Mouse (Mus musculus): ENCODE measurements around the gene Cfap298. TPM values are rescaled to one million over a fixed set of nuclear protein-coding genes. Genes with fewer than 3 reads are reported as not detected.

Gene Cfap298
- polyA plus RNA-seq (2015; fragmentation: Nextera tagmentation; extraction: Ambion mirVana), result 45.1 and 63.4 TPM in 2 replicates

- H3K9ac ChIP-seq, result peak within 1 kb of the TSS; percentile 60
- ATAC-seq (ENCODE audit: insufficient number of reproducible peaks, low FRiP score, low TSS enrichment, low read depth), result peak; percentile 95
These were observed at the start of gene Cfap298 for GRCm38 (mm10) chr16:90934687-90935328. Cfap298 (minus strand) TSS chr16:90935114.

GRCm38 (mm10) chr16:90971004-90971403 lies 36.1 kb upstream of the Cfap298 start:
- no peak overlapping the region for H3K27ac ChIP-seq (replicated peaks)
- no peaks in the 10 kb centered on the region for H3K4me1 ChIP-seq
- no peak overlapping the region for H3K4me2 ChIP-seq (replicated peaks)
- H3K9ac ChIP-seq, result no peak overlapping the region
- H3K9me3 ChIP-seq (replicated peaks), result no peaks in the 10 kb centered on the region
- H3K4me3 ChIP-seq (replicated peaks), result no peak overlapping the region
- 84% methylated on average over 6 of the region's 6 CpGs for WGBS
- peaks cover 14% of the 10 kb centered on the region for H3K36me3 ChIP-seq
- H3K27me3 ChIP-seq, result no peaks in the 10 kb centered on the region
- no peak for ATAC-seq (ENCODE audit: insufficient number of reproducible peaks, low FRiP score, low TSS enrichment, low read depth)

More at GRCm38 (mm10) chr16:90934687-90935328, at the start of gene Cfap298:
- Histone ChIP-seq H3K4me1 (peaks cover 3% of the 10 kb centered on the region; the same call in 1 of the 2 replicates), H3K27me3 (no peaks in the 10 kb centered on the region), H3K4me2 (replicated peaks) (peak within 1 kb of the TSS; percentile 68), H3K27ac (replicated peaks) (peak within 1 kb of the TSS; percentile 83), H3K36me3 (0 out of 2 replicates have a peak, but pooled peaks cover 3% of the 10 kb centered on the region), H3K4me3 (replicated peaks) (peak within 1 kb of the TSS; percentile 77), H3K9me3 (replicated peaks) (no peaks in the 10 kb centered on the region)
- under 1% methylated on average over 56 of the region's 56 CpGs for WGBS

GRCm38 (mm10) chr16:90966241-90966640 lies 31.3 kb upstream of the Cfap298 start:
- Histone ChIP-seq H3K27ac (replicated peaks) (no peak overlapping the region), H3K4me3 (replicated peaks) (no peak overlapping the region), H3K4me1 (no peaks in the 10 kb centered on the region), H3K4me2 (replicated peaks) (no peak overlapping the region), H3K36me3 (peaks cover 26% of the 10 kb centered on the region), H3K9ac (no peak overlapping the region), H3K27me3 (no peaks in the 10 kb centered on the region), H3K9me3 (replicated peaks) (no peaks in the 10 kb centered on the region)
- 83% methylated on average over 4 of the region's 4 CpGs for WGBS
- no peak for ATAC-seq (ENCODE audit: insufficient number of reproducible peaks, low FRiP score, low TSS enrichment, low read depth)

- no peak for ATAC-seq (ENCODE audit: insufficient number of reproducible peaks, low FRiP score, low TSS enrichment, low read depth)
- Histone ChIP-seq H3K4me3 (replicated peaks) (no peak overlapping the region), H3K9ac (no peak overlapping the region), H3K27me3 (no peaks in the 10 kb centered on the region), H3K36me3 (peaks cover 24% of the 10 kb centered on the region), H3K4me2 (replicated peaks) (no peak overlapping the region), H3K9me3 (replicated peaks) (no peaks in the 10 kb centered on the region), H3K27ac (replicated peaks) (no peak overlapping the region), H3K4me1 (no peaks in the 10 kb centered on the region)
- 91% methylated on average over 10 of the region's 10 CpGs for WGBS
These were observed 29.4 kb upstream of the Cfap298 start for GRCm38 (mm10) chr16:90964302-90964701.

GRCm38 (mm10) chr16:90963866-90964265 lies 29.0 kb upstream of the Cfap298 start:
- Histone ChIP-seq H3K4me3 (replicated peaks) (no peak overlapping the region), H3K9ac (no peak overlapping the region), H3K4me1 (no peaks in the 10 kb centered on the region), H3K27ac (replicated peaks) (no peak overlapping the region), H3K36me3 (peaks cover 24% of the 10 kb centered on the region), H3K27me3 (no peaks in the 10 kb centered on the region), H3K9me3 (replicated peaks) (no peaks in the 10 kb centered on the region), H3K4me2 (replicated peaks) (no peak overlapping the region)
- 83% methylated on average over 10 of the region's 10 CpGs for WGBS
- ATAC-seq (ENCODE audit: insufficient number of reproducible peaks, low FRiP score, low TSS enrichment, low read depth), result no peak

GRCm38 (mm10) chr16:90963231-90963630 lies 28.3 kb upstream of the Cfap298 start:
- WGBS, result 84% methylated on average over 4 of the region's 4 CpGs

GRCm38 (mm10) chr16:90958301-90959085 lies 23.6 kb upstream of the Cfap298 start:
- Histone ChIP-seq H3K36me3 (peaks cover 17% of the 10 kb centered on the region; the same call in 1 of the 2 replicates), H3K4me1 (no peaks in the 10 kb centered on the region), H3K4me3 (replicated peaks) (no peak overlapping the region), H3K9ac (no peak overlapping the region), H3K4me2 (replicated peaks) (no peak overlapping the region), H3K27me3 (no peaks in the 10 kb centered on the region), H3K9me3 (replicated peaks) (no peaks in the 10 kb centered on the region), H3K27ac (replicated peaks) (no peak overlapping the region)
- ATAC-seq (ENCODE audit: insufficient number of reproducible peaks, low FRiP score, low TSS enrichment, low read depth), result no peak
- 60% methylated on average over 5 of the region's 5 CpGs for WGBS

More at GRCm38 (mm10) chr16:90963231-90963630, 28.3 kb upstream of the Cfap298 start:
- Histone ChIP-seq H3K4me2 (replicated peaks) (no peak overlapping the region), H3K27me3 (no peaks in the 10 kb centered on the region), H3K4me1 (no peaks in the 10 kb centered on the region), H3K9me3 (replicated peaks) (no peaks in the 10 kb centered on the region), H3K36me3 (peaks cover 21% of the 10 kb centered on the region), H3K4me3 (replicated peaks) (no peak overlapping the region), H3K27ac (replicated peaks) (no peak overlapping the region), H3K9ac (no peak overlapping the region)
- ATAC-seq (ENCODE audit: insufficient number of reproducible peaks, low FRiP score, low TSS enrichment, low read depth), result no peak

GRCm38 (mm10) chr16:90955494-90955893 lies 20.6 kb upstream of the Cfap298 start:
- Histone ChIP-seq H3K4me1 (no peaks in the 10 kb centered on the region), H3K27ac (replicated peaks) (no peak overlapping the region), H3K9me3 (replicated peaks) (no peaks in the 10 kb centered on the region), H3K4me2 (replicated peaks) (no peak overlapping the region), H3K36me3 (peaks cover 27% of the 10 kb centered on the region), H3K4me3 (replicated peaks) (no peak overlapping the region), H3K9ac (no peak overlapping the region), H3K27me3 (no peaks in the 10 kb centered on the region)
- no peak for ATAC-seq (ENCODE audit: insufficient number of reproducible peaks, low FRiP score, low TSS enrichment, low read depth)
- WGBS, result 63% methylated on average over 6 of the region's 6 CpGs

- Histone ChIP-seq H3K36me3 (peaks cover 30% of the 10 kb centered on the region), H3K27ac (replicated peaks) (no peak overlapping the region), H3K27me3 (no peaks in the 10 kb centered on the region), H3K9me3 (replicated peaks) (no peaks in the 10 kb centered on the region), H3K4me2 (replicated peaks) (no peak overlapping the region), H3K4me1 (no peaks in the 10 kb centered on the region), H3K4me3 (replicated peaks) (no peak overlapping the region), H3K9ac (no peak overlapping the region)
- 93% methylated on average over 6 of the region's 6 CpGs for WGBS
- ATAC-seq (ENCODE audit: insufficient number of reproducible peaks, low FRiP score, low TSS enrichment, low read depth), result no peak
These were observed 18.9 kb upstream of the Cfap298 start for GRCm38 (mm10) chr16:90953770-90954169.

- no peak overlapping the region for H3K27ac ChIP-seq (replicated peaks)
- no peak overlapping the region for H3K4me2 ChIP-seq (replicated peaks)
- ATAC-seq (ENCODE audit: insufficient number of reproducible peaks, low FRiP score, low TSS enrichment, low read depth), result no peak
- no peaks in the 10 kb centered on the region for H3K9me3 ChIP-seq (replicated peaks)
- no peaks in the 10 kb centered on the region for H3K4me1 ChIP-seq
- no peak overlapping the region for H3K9ac ChIP-seq
- H3K36me3 ChIP-seq, result peaks cover 30% of the 10 kb centered on the region
- WGBS, result 90% methylated on average over 9 of the region's 9 CpGs
- no peak overlapping the region for H3K4me3 ChIP-seq (replicated peaks)
- no peaks in the 10 kb centered on the region for H3K27me3 ChIP-seq
These were observed 18.2 kb upstream of the Cfap298 start for GRCm38 (mm10) chr16:90953147-90953546.

- Histone ChIP-seq H3K9ac (no peak overlapping the region), H3K4me3 (replicated peaks) (no peak overlapping the region), H3K4me2 (replicated peaks) (no peak overlapping the region), H3K27me3 (no peaks in the 10 kb centered on the region), H3K36me3 (peaks cover 30% of the 10 kb centered on the region), H3K9me3 (replicated peaks) (no peaks in the 10 kb centered on the region), H3K4me1 (no peaks in the 10 kb centered on the region), H3K27ac (replicated peaks) (no peak overlapping the region)
- WGBS, result 60% methylated on average over 17 of the region's 17 CpGs
- no peak for ATAC-seq (ENCODE audit: insufficient number of reproducible peaks, low FRiP score, low TSS enrichment, low read depth)
These were observed 15.5 kb upstream of the Cfap298 start for GRCm38 (mm10) chr16:90950354-90950963.

All from embryonic facial prominence, embryonic 15.5 days (tissue).